Mouse (Mus musculus): ENCODE measurements around the gene Pcid2. TPM values are rescaled to one million over a fixed set of nuclear protein-coding genes. Genes with fewer than 3 reads are reported as not detected.

Pcid2 gene
- polyA plus RNA-seq, 1 experiment = 39.0 TPM

DNA sequence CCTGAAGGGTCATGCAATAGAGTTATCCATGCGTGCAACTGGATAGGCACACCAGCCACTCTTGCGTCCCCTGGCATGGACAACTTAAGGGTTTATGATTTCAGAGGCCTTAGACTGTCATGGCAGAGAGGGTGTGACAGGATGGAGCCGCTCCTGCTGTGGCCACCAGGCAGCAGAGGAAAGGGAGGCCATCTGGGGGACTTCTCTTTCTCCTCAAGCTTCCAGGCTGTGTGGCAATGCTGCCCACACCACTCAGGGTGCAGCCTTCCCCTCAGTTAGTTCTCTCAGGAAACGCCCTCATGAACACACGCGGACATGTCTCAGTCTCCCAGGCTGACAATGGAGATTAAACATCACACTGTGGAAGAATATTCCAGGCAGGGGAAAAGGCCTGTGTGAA, 66.2 kb downstream of the Pcid2 start:
- H3K27me3 ChIP-seq (ENCODE audit: control insufficient read depth, insufficient read depth, low read length) = no peaks in the 10 kb centered on the region
- TF ChIP-seq CTCF (IDR thresholded peaks at IDR 0.05; ENCODE audit: borderline replicate concordance, insufficient read depth, low read depth, low read length) (no peak), POLR2A (IDR thresholded peaks at IDR 0.05; ENCODE audit: borderline replicate concordance, insufficient read depth, low read length) (no peak)
- H3K4me1 ChIP-seq (ENCODE audit: control insufficient read depth, insufficient read depth, low read length) = no peaks in the 10 kb centered on the region
- H3K4me3 ChIP-seq (replicated peaks; ENCODE audit: insufficient read depth, low read depth, low read length) = no peak overlapping the region
- WGBS = 64% methylated on average over 6 of the region's 6 CpGs
- DNase-seq = no peak
- H3K27ac ChIP-seq (ENCODE audit: insufficient read depth, low read length) = no peak overlapping the region

DNA sequence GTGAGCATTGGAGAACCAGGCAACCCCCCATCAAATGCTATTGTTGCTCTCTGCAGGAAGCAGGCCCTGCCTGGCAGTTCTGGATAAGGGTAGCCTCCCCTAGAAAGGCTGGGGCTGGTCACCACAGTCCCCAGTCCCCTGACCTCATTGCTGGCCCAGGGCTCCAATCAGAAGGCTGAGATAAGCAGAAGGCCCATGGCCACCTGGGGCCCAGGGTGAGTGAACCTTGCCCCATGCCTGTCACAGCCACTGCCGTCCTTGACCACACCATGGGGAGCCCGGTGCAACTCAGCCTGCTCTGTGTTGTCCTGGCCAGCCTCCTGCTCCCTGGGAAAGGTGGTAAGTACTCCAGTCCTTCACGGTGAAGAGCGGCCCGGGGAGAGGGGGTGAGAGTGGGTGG, 67.7 kb downstream of the Pcid2 start:
- H3K4me3 ChIP-seq (replicated peaks; ENCODE audit: insufficient read depth, low read depth, low read length) = no peak overlapping the region
- H3K4me1 ChIP-seq (ENCODE audit: control insufficient read depth, insufficient read depth, low read length) = no peaks in the 10 kb centered on the region
- WGBS = 22% methylated on average over 5 of the region's 5 CpGs
- H3K27ac ChIP-seq (ENCODE audit: insufficient read depth, low read length) = no peak overlapping the region
- DNase-seq = no peak
- TF ChIP-seq POLR2A (IDR thresholded peaks at IDR 0.05; ENCODE audit: borderline replicate concordance, insufficient read depth, low read length) (no peak), CTCF (IDR thresholded peaks at IDR 0.05; ENCODE audit: borderline replicate concordance, insufficient read depth, low read depth, low read length) (no peak)
- no peaks in the 10 kb centered on the region for H3K27me3 ChIP-seq (ENCODE audit: control insufficient read depth, insufficient read depth, low read length)

DNA sequence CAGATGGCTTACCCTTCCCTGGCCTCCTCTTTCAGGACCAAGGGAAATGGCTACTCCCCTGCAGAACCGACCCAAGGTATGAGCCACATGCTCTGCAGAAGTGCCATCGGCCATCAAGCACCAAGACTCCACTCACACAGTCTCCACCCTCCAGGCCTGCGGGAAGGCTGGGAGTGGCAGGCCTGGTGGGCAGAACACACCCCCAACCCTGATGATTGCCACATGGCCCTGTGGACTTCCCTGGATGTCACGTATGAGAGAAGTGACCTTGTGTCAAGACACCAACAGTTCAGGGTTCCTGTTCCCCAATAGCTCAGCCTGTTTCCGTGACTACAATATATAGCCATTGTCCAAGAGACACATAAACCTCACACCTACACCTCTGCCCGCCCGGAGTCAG, 68.2 kb downstream of the Pcid2 start, which contains the start of gene F10:
Gene F10 (plus strand): TSS at position 294 of the 400 bp plus-strand sequence.
- Histone ChIP-seq H3K27ac (ENCODE audit: insufficient read depth, low read length) (no peak within 1 kb of the TSS), H3K27me3 (ENCODE audit: control insufficient read depth, insufficient read depth, low read length) (no peaks in the 10 kb centered on the region), H3K4me3 (replicated peaks; ENCODE audit: insufficient read depth, low read depth, low read length) (no peak within 1 kb of the TSS), H3K4me1 (ENCODE audit: control insufficient read depth, insufficient read depth, low read length) (no peaks in the 10 kb centered on the region)
- TF ChIP-seq POLR2A (IDR thresholded peaks at IDR 0.05; ENCODE audit: borderline replicate concordance, insufficient read depth, low read length) (no peak), CTCF (IDR thresholded peaks at IDR 0.05; ENCODE audit: borderline replicate concordance, insufficient read depth, low read depth, low read length) (no peak)
- WGBS = 81% methylated on average over 7 of the region's 7 CpGs
- no peak for DNase-seq

DNA sequence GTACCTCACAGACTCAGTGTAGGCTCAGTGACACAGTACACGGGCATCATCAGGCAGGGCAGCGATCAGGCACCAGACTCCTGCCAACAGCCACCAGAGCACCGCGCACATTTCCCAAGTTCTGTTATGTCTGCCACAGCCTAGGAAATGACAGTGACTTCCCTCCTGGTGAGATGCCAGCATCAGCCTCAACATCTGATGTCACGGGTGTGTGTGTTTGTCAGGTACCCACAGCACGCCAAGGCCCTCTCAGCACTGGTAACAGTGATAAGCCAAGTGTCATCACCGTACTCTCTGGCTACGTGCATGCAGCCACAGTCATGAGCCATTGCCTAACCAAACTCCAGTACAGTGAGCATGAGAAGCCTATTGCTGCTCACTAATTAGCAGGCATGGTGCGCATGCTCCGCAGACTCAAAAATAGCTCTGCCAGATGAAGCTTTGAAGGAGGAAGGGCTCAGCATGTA, 68.9 kb downstream of the Pcid2 start:
- WGBS = 73% methylated on average over 10 of the region's 10 CpGs
- no peaks in the 10 kb centered on the region for H3K27me3 ChIP-seq (ENCODE audit: control insufficient read depth, insufficient read depth, low read length)
- H3K27ac ChIP-seq (ENCODE audit: insufficient read depth, low read length) = no peak overlapping the region
- TF ChIP-seq CTCF (IDR thresholded peaks at IDR 0.05; ENCODE audit: borderline replicate concordance, insufficient read depth, low read depth, low read length) (no peak), POLR2A (IDR thresholded peaks at IDR 0.05; ENCODE audit: borderline replicate concordance, insufficient read depth, low read length) (no peak)
- H3K4me3 ChIP-seq (replicated peaks; ENCODE audit: insufficient read depth, low read depth, low read length) = no peak overlapping the region
- DNase-seq = no peak
- H3K4me1 ChIP-seq (ENCODE audit: control insufficient read depth, insufficient read depth, low read length) = no peaks in the 10 kb centered on the region

DNA sequence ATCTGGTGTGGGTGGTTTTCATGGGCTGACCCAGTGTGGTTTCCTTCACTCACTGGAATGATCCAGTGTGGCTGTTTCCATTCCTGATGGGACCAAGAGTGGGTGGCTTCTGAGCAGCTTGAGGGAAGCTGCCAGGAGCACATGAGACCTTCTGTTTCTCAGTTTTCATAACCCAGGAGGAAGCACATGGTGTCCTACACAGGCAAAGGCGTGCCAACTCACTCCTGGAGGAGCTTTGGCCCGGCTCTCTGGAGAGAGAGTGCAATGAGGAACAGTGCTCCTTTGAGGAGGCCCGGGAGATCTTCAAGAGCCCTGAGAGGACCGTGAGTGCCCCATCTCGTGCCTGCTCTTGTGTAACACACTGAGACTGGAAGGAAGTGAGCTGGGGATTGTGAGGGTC, 76.8 kb downstream of the Pcid2 start:
- Histone ChIP-seq H3K27me3 (ENCODE audit: control insufficient read depth, insufficient read depth, low read length) (no peaks in the 10 kb centered on the region), H3K4me3 (replicated peaks; ENCODE audit: insufficient read depth, low read depth, low read length) (no peak overlapping the region), H3K27ac (ENCODE audit: insufficient read depth, low read length) (no peak overlapping the region), H3K4me1 (ENCODE audit: control insufficient read depth, insufficient read depth, low read length) (peaks cover 12% of the 10 kb centered on the region)
- 17% methylated on average over 5 of the region's 5 CpGs for WGBS
- no peak for TF ChIP-seq CTCF (IDR thresholded peaks at IDR 0.05; ENCODE audit: borderline replicate concordance, insufficient read depth, low read depth, low read length)
- TF ChIP-seq POLR2A (IDR thresholded peaks at IDR 0.05; ENCODE audit: borderline replicate concordance, insufficient read depth, low read length) = no peak
- peak; percentile 36 to 55 for DNase-seq

DNA sequence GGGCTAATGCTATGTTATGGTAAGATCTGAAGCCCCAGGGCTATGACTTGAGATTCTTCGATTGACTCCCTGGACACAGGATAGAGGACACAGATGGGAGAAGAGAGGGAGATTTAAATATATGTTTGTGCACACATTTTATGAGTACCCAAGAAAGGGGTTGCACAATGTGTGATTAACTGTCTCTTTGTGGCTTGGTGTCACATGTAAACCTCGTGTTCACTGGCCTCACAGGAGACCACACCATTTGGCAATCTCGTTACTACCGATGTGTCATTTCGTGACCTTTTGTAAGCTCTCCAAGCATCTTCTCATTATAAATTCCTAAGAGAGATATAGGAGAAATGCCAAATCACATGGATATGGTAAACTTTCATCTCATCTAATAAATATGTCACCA, 77.6 kb downstream of the Pcid2 start:
- no peak overlapping the region for H3K4me3 ChIP-seq (replicated peaks; ENCODE audit: insufficient read depth, low read depth, low read length)
- TF ChIP-seq POLR2A (IDR thresholded peaks at IDR 0.05; ENCODE audit: borderline replicate concordance, insufficient read depth, low read length) (no peak), CTCF (IDR thresholded peaks at IDR 0.05; ENCODE audit: borderline replicate concordance, insufficient read depth, low read depth, low read length) (no peak)
- no peaks in the 10 kb centered on the region for H3K27me3 ChIP-seq (ENCODE audit: control insufficient read depth, insufficient read depth, low read length)
- H3K4me1 ChIP-seq (ENCODE audit: control insufficient read depth, insufficient read depth, low read length) = peaks cover 12% of the 10 kb centered on the region
- WGBS = 82% methylated on average over 5 of the region's 5 CpGs
- DNase-seq = no peak
- H3K27ac ChIP-seq (ENCODE audit: insufficient read depth, low read length) = no peak overlapping the region

Other genes with a start within 250 kb of the Pcid2 start
- 150 and 158 TPM in 2 replicates for gene Mcf2l, start 231.7 kb downstream of the Pcid2 start, polyA plus RNA-seq (2012; rRNA removed)
- gene F7, start 79.4 kb downstream of the Pcid2 start, polyA plus RNA-seq (2012; rRNA removed) = 0.05 and 0.06 TPM in 2 replicates
- gene F10, start 68.2 kb downstream of the Pcid2 start, polyA plus RNA-seq (2012; rRNA removed) = not detected in 2 replicates
- 0.03 and 0.07 TPM in 2 replicates for gene Proz, start 44.5 kb downstream of the Pcid2 start, polyA plus RNA-seq (2012; rRNA removed)
- gene Cul4a, start 162 bp upstream of the Pcid2 start, polyA plus RNA-seq (2012; rRNA removed) = 54.5 and 57.0 TPM in 2 replicates
- 554 and 555 TPM in 2 replicates for gene Lamp1, start 53.7 kb upstream of the Pcid2 start, polyA plus RNA-seq (2012; rRNA removed)
- gene Grtp1, start 95.2 kb upstream of the Pcid2 start, polyA plus RNA-seq (2012; rRNA removed) = 6.8 and 8.0 TPM in 2 replicates
- 2.2 and 2.5 TPM in 2 replicates for gene Adprhl1, start 148.7 kb upstream of the Pcid2 start, polyA plus RNA-seq (2012; rRNA removed)
- gene Dcun1d2, start 182.7 kb upstream of the Pcid2 start, polyA plus RNA-seq (2012; rRNA removed) = 61.6 and 62.3 TPM in 2 replicates
- 46.9 and 55.2 TPM in 2 replicates for gene Tmco3, start 182.7 kb upstream of the Pcid2 start, polyA plus RNA-seq (2012; rRNA removed)
- 72.1 and 74.7 TPM in 2 replicates for gene Tfdp1, start 233.3 kb upstream of the Pcid2 start, polyA plus RNA-seq (2012; rRNA removed)